Mouse (Mus musculus) liver, postnatal 0 days (tissue): ENCODE results near the gene 2210011C24Rik.

Experiments used
- CTCF ChIP-seq: sonication (generic); IDR thresholded peaks from 2 replicates; pipeline ENCODE4 v1.5.1; 2016; ENCODE audit warnings: antibody characterized with exemption, low read depth
- EP300 ChIP-seq: IDR thresholded peaks from 2 replicates; pipeline ENCODE4 v1.6.1; 2016; ENCODE audit warnings: antibody characterized with exemption, low read depth, mild to moderate bottlenecking

- TF ChIP-seq CTCF, result no peak
- TF ChIP-seq EP300, result no peak
Observed at GRCm38 (mm10) chr8:83972150-83973120, 39.5 kb downstream of the 2210011C24Rik start, which contains the start of gene Prkaca.
